Mouse (Mus musculus): ENCODE measurements around the gene Rab11fip4.

GRCm38 (mm10) chr11:79568197-79568911, 22.7 kb upstream of the Rab11fip4 start:
- TF ChIP-seq MYOG (IDR thresholded peaks at IDR 0.05; ENCODE audit: control insufficient read depth, extremely low read depth, insufficient read length): no peak
- TF ChIP-seq CTCF (IDR thresholded peaks at IDR 0.05; ENCODE audit: control insufficient read depth, insufficient read depth, insufficient read length): no peak
- TF ChIP-seq USF1 (IDR thresholded peaks at IDR 0.05; ENCODE audit: low read depth): no peak
- TF ChIP-seq MAX (IDR thresholded peaks at IDR 0.05): no peak
- no peak for TF ChIP-seq MYOD1 (IDR thresholded peaks at IDR 0.05; ENCODE audit: control insufficient read depth, insufficient read length, low read depth)
- no peak for TF ChIP-seq CEBPB (IDR thresholded peaks at IDR 0.05; ENCODE audit: low read depth)
- TF ChIP-seq FOSL1 (IDR thresholded peaks at IDR 0.05; ENCODE audit: insufficient read depth, low read length, poor library complexity, severe bottlenecking): no peak

Data from C2C12 (cell line).